Mouse (Mus musculus) liver, adult 2 months (tissue): ENCODE data around the gene Plekha4.

Experiments used
- CTCF ChIP-seq: fragments of 200-500 bp; IDR thresholded peaks from 2 replicates; pipeline ENCODE4 v1.5.1; 2011; ENCODE audit warnings: low read depth, low read length, control low read depth
- POLR2A ChIP-seq: fragments of 200-500 bp; IDR thresholded peaks from 2 replicates; pipeline ENCODE4 v1.6.1; 2011; ENCODE audit warnings: low read length, control low read depth; ENCODE audit not compliant: insufficient read depth; ENCODE audit errors: extremely low read depth

DNA sequence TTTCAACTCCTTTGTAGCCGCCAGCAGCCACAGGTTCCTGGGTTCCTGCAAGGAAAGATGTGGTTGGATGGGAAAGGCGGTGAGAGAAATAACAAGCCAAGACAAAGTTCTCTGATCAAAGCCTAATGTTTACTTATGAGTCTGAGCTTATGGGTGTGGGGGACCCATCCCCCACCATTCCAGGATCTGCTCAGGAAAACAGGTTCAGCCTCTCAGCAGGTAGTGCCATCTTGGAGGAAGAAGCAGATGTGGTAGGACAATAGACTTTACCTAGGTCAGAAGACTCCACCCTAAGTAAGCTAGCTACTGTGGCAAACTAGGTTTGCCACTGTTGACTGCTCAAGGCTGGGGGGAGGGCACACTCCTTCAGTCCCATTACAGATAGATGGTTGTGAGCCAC, 38.7 kb downstream of the Plekha4 start:
- TF ChIP-seq CTCF (no peak), POLR2A (no peak)
